Mouse (Mus musculus): ENCODE measurements around the gene Rab38. TPM values are rescaled to one million over a fixed set of nuclear protein-coding genes. Genes with fewer than 3 reads are reported as not detected.
A peak's percentile ranks its signal among the peaks of the same experiment; 100 is the strongest.

Rab38 gene
- polyA plus RNA-seq, 1 experiment from 2014 or later, result 20.7 TPM

- Histone ChIP-seq H3K27me3 (replicated peaks; ENCODE audit: insufficient read depth, low read length) (no peaks in the 10 kb centered on the region), H3K36me3 (ENCODE audit: insufficient read depth, low read length) (no peaks in the 10 kb centered on the region), H3K4me1 (ENCODE audit: insufficient read depth, low read depth, low read length) (no peaks in the 10 kb centered on the region), H3K9ac (replicated peaks; ENCODE audit: low read depth) (no peak overlapping the region), H3K4me2 (replicated peaks; ENCODE audit: low read depth, low read length) (no peak overlapping the region), H3K9me3 (ENCODE audit: low read length) (no peaks in the 10 kb centered on the region), H3K27ac (ENCODE audit: low read length) (no peak overlapping the region), H3K4me3 (ENCODE audit: low read depth, low read length) (no peak overlapping the region)
- no peak for TF ChIP-seq EP300 (IDR thresholded peaks at IDR 0.05)
- no peak for TF ChIP-seq CTCF (IDR thresholded peaks at IDR 0.05)
- ATAC-seq (no peak), DNase-seq (ENCODE audit: low spot score) (no peak)
- 50% methylated on average over 2 of the region's 2 CpGs for WGBS
Measured at GRCm38 (mm10) chr7:88445320-88445903, 15.3 kb downstream of the Rab38 start.

GRCm38 (mm10) chr7:88453234-88453633, 23.2 kb downstream of the Rab38 start:
- no peak overlapping the region for H3K4me3 ChIP-seq (ENCODE audit: low read depth, low read length)
- no peak overlapping the region for H3K27ac ChIP-seq (ENCODE audit: low read length)
- no peaks in the 10 kb centered on the region for H3K9me3 ChIP-seq (ENCODE audit: low read length)
- no peaks in the 10 kb centered on the region for H3K4me1 ChIP-seq (ENCODE audit: insufficient read depth, low read depth, low read length)
- no peaks in the 10 kb centered on the region for H3K36me3 ChIP-seq (ENCODE audit: insufficient read depth, low read length)
- ATAC-seq (no peak), DNase-seq (ENCODE audit: low spot score) (no peak)
- no peaks in the 10 kb centered on the region for H3K27me3 ChIP-seq (replicated peaks; ENCODE audit: insufficient read depth, low read length)
- TF ChIP-seq CTCF (IDR thresholded peaks at IDR 0.05) (no peak), EP300 (IDR thresholded peaks at IDR 0.05) (no peak)
- 70% methylated on average over 1 of the region's 1 CpGs for WGBS
- H3K9ac ChIP-seq (replicated peaks; ENCODE audit: low read depth), result no peak overlapping the region
- H3K4me2 ChIP-seq (replicated peaks; ENCODE audit: low read depth, low read length), result no peak overlapping the region

- H3K9me3 ChIP-seq (ENCODE audit: low read length), result no peaks in the 10 kb centered on the region
- H3K4me3 ChIP-seq (ENCODE audit: low read depth, low read length), result no peak overlapping the region
- no peak overlapping the region for H3K9ac ChIP-seq (replicated peaks; ENCODE audit: low read depth)
- H3K36me3 ChIP-seq (ENCODE audit: insufficient read depth, low read length), result no peaks in the 10 kb centered on the region
- WGBS, result 63% methylated on average over 3 of the region's 3 CpGs
- no peak overlapping the region for H3K27ac ChIP-seq (ENCODE audit: low read length)
- DNase-seq (ENCODE audit: low spot score), result no peak
- H3K4me1 ChIP-seq (ENCODE audit: insufficient read depth, low read depth, low read length), result no peaks in the 10 kb centered on the region
- TF ChIP-seq EP300 (IDR thresholded peaks at IDR 0.05) (no peak), CTCF (IDR thresholded peaks at IDR 0.05) (no peak)
- no peaks in the 10 kb centered on the region for H3K27me3 ChIP-seq (replicated peaks; ENCODE audit: insufficient read depth, low read length)
- no peak overlapping the region for H3K4me2 ChIP-seq (replicated peaks; ENCODE audit: low read depth, low read length)
- ATAC-seq, result no peak
Measured at GRCm38 (mm10) chr7:88457827-88458226, 27.8 kb downstream of the Rab38 start.

DNA sequence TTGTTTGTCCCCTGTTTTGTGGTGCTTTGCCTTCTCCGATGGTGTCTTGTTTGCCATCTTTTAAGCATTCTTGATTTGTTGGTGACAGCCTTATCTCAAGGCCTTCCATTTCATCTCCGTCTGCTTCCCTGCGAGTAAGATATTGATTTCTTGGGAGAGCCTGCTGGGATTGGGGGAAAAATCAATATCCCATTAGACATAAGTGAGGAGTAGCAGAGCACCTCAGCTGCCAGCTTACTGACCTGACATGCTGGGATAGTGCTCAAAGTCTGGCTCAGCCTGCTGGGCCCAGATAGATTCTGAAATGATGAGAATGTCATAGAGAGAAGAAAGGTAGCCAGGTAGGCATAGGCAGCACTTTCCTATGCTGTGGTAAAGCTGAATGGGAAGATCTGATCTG, 37.7 kb downstream of the Rab38 start:
- no peak for DNase-seq (ENCODE audit: low spot score)
- Histone ChIP-seq H3K9ac (replicated peaks; ENCODE audit: low read depth) (no peak overlapping the region), H3K4me1 (ENCODE audit: insufficient read depth, low read depth, low read length) (no peaks in the 10 kb centered on the region), H3K4me2 (replicated peaks; ENCODE audit: low read depth, low read length) (no peak overlapping the region), H3K4me3 (ENCODE audit: low read depth, low read length) (no peak overlapping the region), H3K9me3 (ENCODE audit: low read length) (no peaks in the 10 kb centered on the region), H3K27me3 (replicated peaks; ENCODE audit: insufficient read depth, low read length) (no peaks in the 10 kb centered on the region), H3K36me3 (ENCODE audit: insufficient read depth, low read length) (no peaks in the 10 kb centered on the region), H3K27ac (ENCODE audit: low read length) (no peak overlapping the region)
- 76% methylated on average over 3 of the region's 3 CpGs for WGBS
- TF ChIP-seq EP300 (IDR thresholded peaks at IDR 0.05), result no peak
- TF ChIP-seq CTCF (IDR thresholded peaks at IDR 0.05), result no peak
- ATAC-seq, result no peak

- WGBS, result 59% methylated on average over 7 of the region's 7 CpGs
- DNase-seq (ENCODE audit: low spot score), result peak; percentile 5
- H3K27me3 ChIP-seq (replicated peaks; ENCODE audit: insufficient read depth, low read length), result no peaks in the 10 kb centered on the region
- no peak overlapping the region; the same call in 1 of the 2 replicates for H3K4me3 ChIP-seq (ENCODE audit: low read depth, low read length)
- H3K4me2 ChIP-seq (replicated peaks; ENCODE audit: low read depth, low read length), result peak overlapping the region; percentile 20
- no peak for TF ChIP-seq EP300 (IDR thresholded peaks at IDR 0.05)
- TF ChIP-seq CTCF (IDR thresholded peaks at IDR 0.05), result no peak
- no peak overlapping the region for H3K9ac ChIP-seq (replicated peaks; ENCODE audit: low read depth)
- no peak overlapping the region for H3K27ac ChIP-seq (ENCODE audit: low read length)
- no peaks in the 10 kb centered on the region for H3K9me3 ChIP-seq (ENCODE audit: low read length)
- peaks cover 4% of the 10 kb centered on the region; the same call in 1 of the 2 replicates for H3K4me1 ChIP-seq (ENCODE audit: insufficient read depth, low read depth, low read length)
- no peaks in the 10 kb centered on the region for H3K36me3 ChIP-seq (ENCODE audit: insufficient read depth, low read length)
- ATAC-seq, result no peak
Measured at GRCm38 (mm10) chr7:88482110-88482619, 52.1 kb downstream of the Rab38 start.

DNA sequence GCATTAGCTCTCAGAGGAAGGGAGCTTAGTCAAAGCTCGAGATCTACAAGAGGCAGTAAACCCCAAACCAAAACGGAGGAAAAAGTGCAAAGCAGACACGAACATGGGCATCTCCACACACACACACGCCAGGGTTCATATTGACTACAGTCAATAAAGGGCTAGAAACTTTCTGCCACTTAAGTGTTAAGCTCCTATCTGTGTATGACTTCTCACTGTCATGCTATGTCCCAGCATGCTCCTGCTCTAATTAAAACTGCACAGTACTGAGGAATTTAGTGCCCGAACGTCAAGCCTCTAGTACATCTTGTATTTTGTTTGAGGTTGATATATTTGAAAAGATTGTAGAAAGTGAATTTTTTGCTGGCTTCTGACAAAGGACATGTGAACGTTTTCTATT, 52.6 kb downstream of the Rab38 start:
- 51% methylated on average over 7 of the region's 7 CpGs for WGBS
- no peak for ATAC-seq
- Histone ChIP-seq H3K36me3 (ENCODE audit: insufficient read depth, low read length) (no peaks in the 10 kb centered on the region), H3K9me3 (ENCODE audit: low read length) (no peaks in the 10 kb centered on the region), H3K4me1 (ENCODE audit: insufficient read depth, low read depth, low read length) (peaks cover 4% of the 10 kb centered on the region; the same call in 1 of the 2 replicates), H3K4me3 (ENCODE audit: low read depth, low read length) (no peak overlapping the region; the same call in 1 of the 2 replicates), H3K27me3 (replicated peaks; ENCODE audit: insufficient read depth, low read length) (no peaks in the 10 kb centered on the region), H3K9ac (replicated peaks; ENCODE audit: low read depth) (no peak overlapping the region), H3K4me2 (replicated peaks; ENCODE audit: low read depth, low read length) (peak overlapping the region; percentile 20; the same call in 1 of the 2 replicates), H3K27ac (ENCODE audit: low read length) (no peak overlapping the region)
- TF ChIP-seq CTCF (IDR thresholded peaks at IDR 0.05), result no peak
- no peak for TF ChIP-seq EP300 (IDR thresholded peaks at IDR 0.05)
- DNase-seq (ENCODE audit: low spot score), result no peak
